Mouse (Mus musculus) heart, embryonic 14.5 days (tissue): ENCODE measurements around the gene Unc5c. TPM values are rescaled to one million over a fixed set of nuclear protein-coding genes. Genes with fewer than 3 reads are reported as not detected.

Experiments
- ATAC-seq: fragments of 200-750 bp; cut with Nextera tagmentation; 2 replicates; pipeline ENCODE4 v1.8.0; 2017; ENCODE audit warnings: low read depth, moderate TSS enrichment; ENCODE audit not compliant: insufficient number of reproducible peaks, insufficient read depth, low FRiP score
- H3K27ac ChIP-seq, 2 experiments: fragments of 200-500 bp in 1 of 2; fragments of 300-500 bp in 1 of 2; sonication (generic) in 1 of 2; replicated peaks in 1 of 2; 2 replicates each; pipeline ENCODE4 v1.5.1; 2012 to 2014; ENCODE audit warnings: low read depth in 2 of 2, low read length in 2 of 2, control low read depth in 1 of 2, mild to moderate bottlenecking in 1 of 2, mixed read lengths in 1 of 2; ENCODE audit not compliant: control insufficient read depth in 1 of 2, insufficient read depth in 1 of 2
- H3K27me3 ChIP-seq: fragments of 300-500 bp; sonication (generic); 2 replicates; pipeline ENCODE4 v1.6.1; 2014; ENCODE audit warnings: mild to moderate bottlenecking, low read length, control low read depth; ENCODE audit not compliant: control insufficient read depth, insufficient read depth
- H3K36me3 ChIP-seq: fragments of 300-500 bp; sonication (generic); 2 replicates; pipeline ENCODE4 v1.6.1; 2014; ENCODE audit warnings: mild to moderate bottlenecking, control low read depth, low read length, mixed read lengths; ENCODE audit not compliant: control insufficient read depth, insufficient read depth
- H3K4me1 ChIP-seq, 2 experiments: fragments of 200-500 bp in 1 of 2; fragments of 300-500 bp in 1 of 2; sonication (generic) in 1 of 2; 2 replicates each; pipeline ENCODE4 v1.6.1; 2012 to 2014; ENCODE audit warnings: low read length in 2 of 2, control low read depth in 1 of 2, mixed read lengths in 1 of 2; ENCODE audit not compliant: control insufficient read depth in 2 of 2, insufficient read depth in 2 of 2
- H3K4me2 ChIP-seq: fragments of 300-500 bp; sonication (generic); 2 replicates; pipeline ENCODE4 v1.6.1; 2014; ENCODE audit warnings: mild to moderate bottlenecking, low read length
- H3K4me3 ChIP-seq, 2 experiments: fragments of 200-500 bp in 1 of 2; fragments of 300-500 bp in 1 of 2; sonication (generic) in 1 of 2; 2 replicates each; pipeline ENCODE4 v1.5.1; 2012 to 2014; ENCODE audit warnings: low read length in 2 of 2, mild to moderate bottlenecking in 2 of 2, control low read depth in 1 of 2, low read depth in 1 of 2, moderate library complexity in 1 of 2; ENCODE audit not compliant: control insufficient read depth in 1 of 2, insufficient read depth in 1 of 2
- H3K9ac ChIP-seq: fragments of 300-500 bp; sonication (generic); 2 replicates; pipeline ENCODE4 v1.6.1; 2014; ENCODE audit warnings: mild to moderate bottlenecking, low read length
- H3K9me3 ChIP-seq: fragments of 300-500 bp; sonication (generic); 2 replicates; pipeline ENCODE4 v1.6.1; 2016; ENCODE audit warnings: low read length, control low read depth; ENCODE audit not compliant: control insufficient read depth
- WGBS: fragments of 180-500 bp; shearing (Covaris S2); extraction: QIAGEN DNeasy Blood & Tissue Kit; methylation state at CpG from one replicate; pipeline ENCODE4 v1.1.7; 2014; 5-methylcytosine and 5-hydroxymethylcytosine counted together
- polyA plus RNA-seq: library from polyadenylated mRNA; unstranded; fragments of >200 nt; fragmentation: Nextera tagmentation; extraction: Ambion mirVana; gene quantifications from 2 replicates; pipeline ENCODE4 v1.2.1, GENCODE M21; 2014

Unc5c gene
- polyA plus RNA-seq, 1 experiment from 2014 or later = 3.4 TPM

GRCm38 (mm10) chr3:141637900-141638299, 172.9 kb downstream of the Unc5c start:
- H3K4me3 ChIP-seq = no peak overlapping the region
- H3K27me3 ChIP-seq = no peaks in the 10 kb centered on the region
- no peak overlapping the region for H3K4me2 ChIP-seq
- H3K9ac ChIP-seq = no peak overlapping the region
- H3K36me3 ChIP-seq = no peaks in the 10 kb centered on the region
- H3K4me1 ChIP-seq = no peaks in the 10 kb centered on the region
- no peak overlapping the region for H3K27ac ChIP-seq
- ATAC-seq = no peak
- 15% methylated on average over 1 of the region's 1 CpGs for WGBS
- no peaks in the 10 kb centered on the region for H3K9me3 ChIP-seq

DNA sequence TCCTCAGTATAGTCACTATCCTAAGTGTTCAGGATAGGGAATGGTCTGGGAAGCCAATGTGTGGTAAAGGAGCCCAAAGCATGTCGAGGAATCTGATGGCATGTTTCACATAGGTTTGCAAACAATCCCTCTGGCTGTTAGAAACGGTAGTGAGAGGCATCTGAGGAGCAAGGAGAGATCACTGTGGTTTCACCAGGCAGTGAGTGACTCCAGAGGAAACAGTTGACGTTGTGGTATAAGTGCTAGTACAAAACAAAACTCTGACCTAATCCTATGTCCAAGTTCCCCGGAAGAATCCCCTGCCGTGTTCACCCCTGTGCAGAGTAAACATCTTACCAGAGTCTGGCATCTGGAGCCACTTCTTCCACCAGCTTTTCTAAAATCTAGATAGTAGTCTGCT, 179.2 kb downstream of the Unc5c start:
- Histone ChIP-seq H3K4me1 (no peaks in the 10 kb centered on the region), H3K9ac (no peak overlapping the region), H3K4me3 (no peak overlapping the region), H3K4me2 (no peak overlapping the region), H3K27ac (no peak overlapping the region), H3K27me3 (no peaks in the 10 kb centered on the region), H3K36me3 (no peaks in the 10 kb centered on the region), H3K9me3 (no peaks in the 10 kb centered on the region)
- no peak for ATAC-seq
- 58% methylated on average over 5 of the region's 5 CpGs for WGBS

GRCm38 (mm10) chr3:141646588-141646987, 181.6 kb downstream of the Unc5c start:
- Histone ChIP-seq H3K4me3 (no peak overlapping the region), H3K27me3 (no peaks in the 10 kb centered on the region), H3K4me1 (no peaks in the 10 kb centered on the region), H3K36me3 (no peaks in the 10 kb centered on the region), H3K9me3 (no peaks in the 10 kb centered on the region), H3K27ac (no peak overlapping the region), H3K9ac (no peak overlapping the region), H3K4me2 (no peak overlapping the region)
- 85% methylated on average over 2 of the region's 2 CpGs for WGBS
- ATAC-seq = no peak

GRCm38 (mm10) chr3:141650658-141651057, 185.6 kb downstream of the Unc5c start:
- Histone ChIP-seq H3K27ac (no peak overlapping the region), H3K4me3 (no peak overlapping the region), H3K9me3 (no peaks in the 10 kb centered on the region), H3K9ac (no peak overlapping the region), H3K36me3 (no peaks in the 10 kb centered on the region), H3K27me3 (no peaks in the 10 kb centered on the region), H3K4me1 (no peaks in the 10 kb centered on the region), H3K4me2 (no peak overlapping the region)
- 86% methylated on average over 3 of the region's 3 CpGs for WGBS
- no peak for ATAC-seq

- ATAC-seq = no peak
- WGBS = 81% methylated on average over 1 of the region's 1 CpGs
- H3K4me2 ChIP-seq = no peak overlapping the region
Observed at GRCm38 (mm10) chr3:141653915-141654314, 188.9 kb downstream of the Unc5c start.

GRCm38 (mm10) chr3:141659041-141659789, 194.2 kb downstream of the Unc5c start:
- WGBS = 66% methylated on average over 3 of the region's 3 CpGs
- H3K36me3 ChIP-seq = no peaks in the 10 kb centered on the region

More at GRCm38 (mm10) chr3:141653915-141654314, 188.9 kb downstream of the Unc5c start:
- Histone ChIP-seq H3K27ac (no peak overlapping the region), H3K4me1 (no peaks in the 10 kb centered on the region), H3K9ac (no peak overlapping the region), H3K27me3 (no peaks in the 10 kb centered on the region), H3K36me3 (no peaks in the 10 kb centered on the region), H3K4me3 (no peak overlapping the region), H3K9me3 (no peaks in the 10 kb centered on the region)

GRCm38 (mm10) chr3:141660065-141661062, 195.3 kb downstream of the Unc5c start:
- Histone ChIP-seq H3K36me3 (no peaks in the 10 kb centered on the region), H3K9ac (no peak overlapping the region), H3K27ac (no peak overlapping the region), H3K4me1 (peaks cover 0 to 3% of the 10 kb centered on the region in 2 experiments; a peak in 2 of 4 replicates), H3K4me2 (0 out of 2 replicates have a peak overlapping the region, but pooled peaks have one; percentile 24), H3K9me3 (no peaks in the 10 kb centered on the region), H3K4me3 (no peak overlapping the region), H3K27me3 (no peaks in the 10 kb centered on the region)
- 50% methylated on average over 15 of the region's 15 CpGs for WGBS
- ATAC-seq = no peak

More at GRCm38 (mm10) chr3:141659041-141659789, 194.2 kb downstream of the Unc5c start:
- no peak overlapping the region for H3K4me3 ChIP-seq
- peaks cover 0 to 3% of the 10 kb centered on the region in 2 experiments; a peak in 2 of 4 replicates for H3K4me1 ChIP-seq
- no peak for ATAC-seq
- no peaks in the 10 kb centered on the region for H3K9me3 ChIP-seq
- H3K9ac ChIP-seq = no peak overlapping the region
- H3K4me2 ChIP-seq = no peak overlapping the region
- no peaks in the 10 kb centered on the region for H3K27me3 ChIP-seq
- no peak overlapping the region for H3K27ac ChIP-seq
